Mouse (Mus musculus): Measurements from ENCODE around the gene Zpld1.

GRCm38 (mm10) chr16:55345644-55346043 lies 47.9 kb upstream of the Zpld1 start:
- TF ChIP-seq CTCF (IDR thresholded peaks at IDR 0.05) (no peak), EP300 (IDR thresholded peaks at IDR 0.05) (no peak)

All from lung, postnatal 0 days (tissue).